Mouse (Mus musculus) spleen, postnatal 4 days (tissue): ENCODE measurements at regions not wholly inside any gene's neighbourhood (a gene's known extent, or its start where the extent isn't known, plus 50 kb on each side); places are given as distances from the start of the nearest gene placed in this dataset.
A peak's percentile ranks its signal among the peaks of the same experiment; 100 is the strongest.

Source experiments
- DNase-seq, 2 experiments: peaks; one replicate each; pipeline ENCODE4 v3.0.0; 2022; ENCODE audit warnings: low spot score in 2 of 2

GRCm38 (mm10) chr3:127995678-127996077, 99.6 kb upstream of the Fam241a start:
- DNase-seq, result no peak

GRCm38 (mm10) chr3:127987583-127987982, 91.5 kb upstream of the Fam241a start:
- DNase-seq, result no peak

- DNase-seq, result no peak
These were observed 89.0 kb upstream of the Fam241a start for GRCm38 (mm10) chr3:127985165-127985564.

- DNase-seq, result no peak
These were observed 81.1 kb upstream of the Fam241a start for GRCm38 (mm10) chr3:127977240-127977639.

- peak; percentile 54 to 83 for DNase-seq
These were observed 74.8 kb upstream of the Fam241a start for GRCm38 (mm10) chr3:127970891-127971290.

GRCm38 (mm10) chr3:127967170-127967569, 71.0 kb upstream of the Fam241a start:
- no peak for DNase-seq

- no peak for DNase-seq
These were observed 70.1 kb upstream of the Fam241a start for GRCm38 (mm10) chr3:127966214-127966613.

- DNase-seq, result no peak
These were observed 63.0 kb upstream of the Fam241a start for GRCm38 (mm10) chr3:127958919-127959684.

GRCm38 (mm10) chr3:127954856-127955255, 58.7 kb upstream of the Fam241a start:
- DNase-seq, result no peak

GRCm38 (mm10) chr3:127953610-127954009, 57.5 kb upstream of the Fam241a start:
- DNase-seq, result no peak

- DNase-seq, result peak in 1 of 2 experiments; percentile 52
These were observed 52.9 kb upstream of the Fam241a start for GRCm38 (mm10) chr3:127948898-127949620.

- DNase-seq, result no peak
These were observed 52.2 kb upstream of the Fam241a start for GRCm38 (mm10) chr3:127948326-127948725.
